Mouse (Mus musculus) midbrain, embryonic 14.5 days (tissue): ENCODE results near the gene Bdp1. TPM values are rescaled to one million over a fixed set of nuclear protein-coding genes. Genes with fewer than 3 reads are reported as not detected.
"Not testable (repeated sequence)": the region's sequence is repeated elsewhere in the genome, so short reads cannot be mapped to it uniquely, and the experiment has no call there.

Source experiments
- ATAC-seq: fragments of 200-750 bp; cut with Nextera tagmentation; 2 replicates; pipeline ENCODE4 v1.8.0; 2017; ENCODE audit warnings: moderate number of reproducible peaks, moderate library complexity; ENCODE audit not compliant: low FRiP score, low TSS enrichment
- DNase-seq: peaks from one replicate; pipeline ENCODE4 v3.0.0-alpha.2; 2015
- H3K27ac ChIP-seq: fragments of 300-500 bp; sonication (generic); replicated peaks from 2 replicates; pipeline ENCODE4 v1.5.1; 2014; ENCODE audit warnings: mild to moderate bottlenecking, low read depth, low read length, moderate library complexity
- H3K27me3 ChIP-seq: fragments of 300-500 bp; sonication (generic); 2 replicates; pipeline ENCODE4 v1.6.1; 2014; ENCODE audit warnings: low read length, control low read depth, mixed read lengths; ENCODE audit not compliant: control insufficient read depth, insufficient read depth
- H3K36me3 ChIP-seq: fragments of 300-500 bp; sonication (generic); 2 replicates; pipeline ENCODE4 v1.6.1; 2014; ENCODE audit warnings: low read length, control low read depth; ENCODE audit not compliant: control insufficient read depth, insufficient read depth
- H3K4me1 ChIP-seq: fragments of 300-500 bp; sonication (generic); 2 replicates; pipeline ENCODE4 v1.6.1; 2014; ENCODE audit warnings: mild to moderate bottlenecking, antibody characterized with exemption, low read length, control low read depth; ENCODE audit not compliant: control insufficient read depth, insufficient read depth
- H3K4me2 ChIP-seq: fragments of 300-500 bp; sonication (generic); 2 replicates; pipeline ENCODE4 v1.6.1; 2014; ENCODE audit warnings: mild to moderate bottlenecking, low read length, moderate library complexity
- H3K4me3 ChIP-seq: fragments of 300-500 bp; sonication (generic); replicated peaks from 2 replicates; pipeline ENCODE4 v1.5.1; 2014; ENCODE audit warnings: low read depth, low read length
- H3K9ac ChIP-seq: fragments of 300-500 bp; sonication (generic); replicated peaks from 2 replicates; pipeline ENCODE4 v1.6.1; 2014; ENCODE audit warnings: mild to moderate bottlenecking, low read length, moderate library complexity
- H3K9me3 ChIP-seq: fragments of 300-500 bp; sonication (generic); 2 replicates; pipeline ENCODE4 v1.6.1; 2016; ENCODE audit warnings: low read length, control low read depth, mixed read lengths; ENCODE audit not compliant: control insufficient read depth
- WGBS: fragments of 180-500 bp; shearing (Covaris S2); extraction: QIAGEN DNeasy Blood & Tissue Kit; methylation state at CpG from one replicate; pipeline ENCODE4 v1.1.7; 2014; 5-methylcytosine and 5-hydroxymethylcytosine counted together
- polyA plus RNA-seq: library from polyadenylated mRNA; unstranded; fragments of >200 nt; fragmentation: Nextera tagmentation; extraction: Ambion mirVana; gene quantifications from 2 replicates; pipeline ENCODE4 v1.2.1, GENCODE M21; 2014

The Bdp1 gene
- polyA plus RNA-seq, 1 experiment from 2014 or later, result 22.1 TPM

GRCm38 (mm10) chr13:100107652-100108472, 4.0 kb upstream of the Bdp1 start, which contains the start of gene Serf1:
TSS of gene Serf1 (plus strand) at chr13:100108012.
- peaks cover 14% of the 10 kb centered on the region for H3K36me3 ChIP-seq

DNA sequence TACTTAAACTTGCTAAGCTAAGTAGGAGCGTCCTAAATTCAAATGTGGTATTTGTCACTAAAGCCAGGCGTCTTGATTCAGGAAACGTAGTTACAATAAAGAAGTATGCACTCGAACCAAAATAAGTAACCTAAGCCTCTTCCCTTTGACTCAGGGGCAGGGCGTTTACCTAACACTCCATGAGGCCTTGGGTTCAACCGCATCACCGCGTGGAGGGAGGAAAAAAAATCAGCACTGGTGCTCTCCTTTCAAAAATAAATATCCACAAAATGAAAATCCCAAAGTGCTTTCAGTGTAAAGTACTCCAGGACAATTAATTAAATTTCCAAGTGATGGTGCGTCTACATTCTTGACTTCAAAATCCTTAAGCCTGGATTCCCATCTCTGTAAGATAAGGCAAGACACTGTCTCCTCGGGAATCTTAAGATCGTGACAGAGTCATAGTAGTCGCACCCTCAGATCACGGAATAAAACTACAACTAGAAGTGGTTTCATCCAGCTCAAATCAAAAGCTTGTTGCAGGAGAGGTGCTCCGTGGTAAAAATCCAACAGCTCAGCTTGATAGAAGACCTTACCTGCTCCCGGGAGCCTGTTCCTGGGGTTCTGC, 715 bp downstream of the Bdp1 start:
- H3K9me3 ChIP-seq, result no peaks in the 10 kb centered on the region
- peaks cover 14% of the 10 kb centered on the region for H3K4me1 ChIP-seq
- H3K36me3 ChIP-seq, result peaks cover 5% of the 10 kb centered on the region
- WGBS, result 8% methylated on average over 15 of the region's 15 CpGs
- peak overlapping the region; percentile 73 for H3K27ac ChIP-seq
- H3K4me2 ChIP-seq, result peak overlapping the region; percentile 79
- ATAC-seq (no peak), DNase-seq (peak; percentile 1)
- peak overlapping the region; percentile 86 for H3K9ac ChIP-seq
- H3K4me3 ChIP-seq, result peak overlapping the region; percentile 99
- no peaks in the 10 kb centered on the region; the same call in 1 of the 2 replicates for H3K27me3 ChIP-seq

More at GRCm38 (mm10) chr13:100107652-100108472, 4.0 kb upstream of the Bdp1 start, which contains the start of gene Serf1:
- WGBS, result under 1% methylated on average over 73 of the region's 76 CpGs
- DNase-seq (peak; percentile 95), ATAC-seq (peak; percentile 89)
- peak within 1 kb of the TSS; percentile 85 for H3K27ac ChIP-seq
- peak within 1 kb of the TSS; percentile 84 for H3K9ac ChIP-seq
- H3K9me3 ChIP-seq, result no peaks in the 10 kb centered on the region
- H3K4me2 ChIP-seq, result peak within 1 kb of the TSS; percentile 71
- H3K4me1 ChIP-seq, result peaks cover 13% of the 10 kb centered on the region
- H3K27me3 ChIP-seq, result no peaks in the 10 kb centered on the region; the same call in 1 of the 2 replicates
- H3K4me3 ChIP-seq, result peak within 1 kb of the TSS; percentile 93

- H3K4me3 ChIP-seq, result no peak overlapping the region
- H3K4me1 ChIP-seq, result peaks cover 14% of the 10 kb centered on the region
- no peak for ATAC-seq
- no peaks in the 10 kb centered on the region for H3K27me3 ChIP-seq
- no peak overlapping the region for H3K4me2 ChIP-seq
- no peaks in the 10 kb centered on the region for H3K9me3 ChIP-seq
- peaks cover 39% of the 10 kb centered on the region for H3K36me3 ChIP-seq
- no peak for DNase-seq
- no peak overlapping the region for H3K27ac ChIP-seq
- no peak overlapping the region for H3K9ac ChIP-seq
- WGBS, result 90% methylated on average over 6 of the region's 6 CpGs
These were observed 5.1 kb downstream of the Bdp1 start for GRCm38 (mm10) chr13:100098808-100099207.

- no peak overlapping the region for H3K27ac ChIP-seq
- no peak overlapping the region for H3K9ac ChIP-seq
- no peaks in the 10 kb centered on the region for H3K27me3 ChIP-seq
- no peak overlapping the region for H3K4me3 ChIP-seq
- DNase-seq (no peak), ATAC-seq (no peak)
- WGBS, result 95% methylated on average over 8 of the region's 8 CpGs
- H3K9me3 ChIP-seq, result no peaks in the 10 kb centered on the region
- H3K4me2 ChIP-seq, result no peak overlapping the region
- no peaks in the 10 kb centered on the region for H3K4me1 ChIP-seq
- peaks cover 87% of the 10 kb centered on the region for H3K36me3 ChIP-seq
These were observed 32.4 kb downstream of the Bdp1 start for GRCm38 (mm10) chr13:100071473-100071872.

GRCm38 (mm10) chr13:100067821-100068220, 36.0 kb downstream of the Bdp1 start:
- Histone ChIP-seq H3K4me2 (no peak overlapping the region), H3K9me3 (no peaks in the 10 kb centered on the region), H3K4me3 (no peak overlapping the region), H3K4me1 (no peaks in the 10 kb centered on the region), H3K36me3 (peaks cover 84% of the 10 kb centered on the region), H3K27me3 (no peaks in the 10 kb centered on the region), H3K27ac (no peak overlapping the region), H3K9ac (no peak overlapping the region)
- DNase-seq (no peak), ATAC-seq (no peak)
- 86% methylated on average over 6 of the region's 6 CpGs for WGBS

DNA sequence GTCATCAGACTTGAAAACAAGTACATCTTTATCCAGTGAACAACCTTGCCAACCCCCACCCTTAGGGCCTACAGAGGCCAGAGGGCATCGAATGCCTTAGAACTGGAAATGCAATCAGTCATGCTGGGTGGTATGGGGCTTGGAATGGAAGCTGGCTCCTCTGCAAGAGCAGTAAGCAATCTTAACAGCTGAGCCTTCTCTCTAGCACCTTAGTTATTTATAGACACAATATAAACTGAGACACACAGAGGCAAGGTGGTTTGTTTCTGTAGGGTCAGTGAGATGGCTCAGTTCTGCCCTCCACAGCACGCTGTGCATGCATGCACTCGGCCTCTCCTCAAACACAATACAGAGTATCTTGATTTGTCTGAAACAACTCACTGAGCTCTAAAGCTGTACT, 39.9 kb downstream of the Bdp1 start:
- no peak for DNase-seq
- H3K27ac ChIP-seq, result no peak overlapping the region
- H3K4me2 ChIP-seq, result no peak overlapping the region
- ATAC-seq, result no peak
- WGBS, result 94% methylated on average over 3 of the region's 3 CpGs
- peaks cover 81% of the 10 kb centered on the region for H3K36me3 ChIP-seq
- no peaks in the 10 kb centered on the region for H3K9me3 ChIP-seq
- H3K9ac ChIP-seq, result no peak overlapping the region
- H3K4me3 ChIP-seq, result no peak overlapping the region
- no peaks in the 10 kb centered on the region for H3K4me1 ChIP-seq
- H3K27me3 ChIP-seq, result no peaks in the 10 kb centered on the region

DNA sequence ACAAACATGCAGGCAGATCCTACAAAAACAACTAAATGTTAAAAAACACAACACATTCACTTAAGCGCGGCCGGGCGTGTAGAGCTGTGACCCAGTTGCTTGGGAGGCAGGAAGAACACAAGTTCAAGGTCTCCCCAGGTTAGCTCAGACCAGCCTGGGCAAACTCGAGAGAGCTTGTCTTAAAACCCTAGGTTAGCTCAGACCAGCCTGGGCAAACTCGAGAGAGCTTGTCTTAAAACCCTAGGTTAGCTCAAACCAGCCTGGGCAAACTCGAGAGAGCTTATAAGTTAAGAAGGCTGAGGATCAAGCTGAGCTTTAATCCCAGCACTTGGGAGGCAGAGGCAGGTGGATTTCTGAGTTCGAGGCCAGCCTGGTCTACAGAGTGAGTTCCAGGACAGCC, 46.1 kb downstream of the Bdp1 start:
- not testable (repeated sequence) for H3K9me3 ChIP-seq, H3K27me3 ChIP-seq, H3K4me1 ChIP-seq, ATAC-seq, DNase-seq, H3K4me3 ChIP-seq, H3K4me2 ChIP-seq, H3K27ac ChIP-seq, H3K9ac ChIP-seq
- peaks cover 85% of the 10 kb centered on the region for H3K36me3 ChIP-seq
- 97% methylated on average over 8 of the region's 8 CpGs for WGBS

- no peak overlapping the region for H3K27ac ChIP-seq
- H3K36me3 ChIP-seq, result peaks cover 80% of the 10 kb centered on the region
- DNase-seq (no peak), ATAC-seq (no peak)
- no peak overlapping the region for H3K4me2 ChIP-seq
- no peak overlapping the region for H3K4me3 ChIP-seq
- H3K4me1 ChIP-seq, result no peaks in the 10 kb centered on the region
- no peaks in the 10 kb centered on the region for H3K9me3 ChIP-seq
- no peak overlapping the region for H3K9ac ChIP-seq
- 95% methylated on average over 6 of the region's 6 CpGs for WGBS
- H3K27me3 ChIP-seq, result no peaks in the 10 kb centered on the region
These were observed 77.9 kb downstream of the Bdp1 start for GRCm38 (mm10) chr13:100026013-100026412.
